Mouse (Mus musculus): ENCODE results near the gene Gm14409.
"Not testable (repeated sequence)": the region's sequence is repeated elsewhere in the genome, so short reads cannot be mapped to it uniquely, and the experiment has no call there.

Gm14409 gene
- long read RNA-seq, experiment 1, partial matches to known transcripts = 0 of 1 reads
- long read RNA-seq, experiment 1, other reads (novel, unspliced or antisense) = 1 of 1 reads
- long read RNA-seq, experiment 2 = 0 reads

GRCm38 (mm10) chr2:177266936-177267335, at the start of gene Gm14409:
Gene Gm14409, minus strand, starts transcription at chr2:177267036.
- intact Hi-C loops (cut with DNase I) = not testable (repeated sequence)

GRCm38 (mm10) chr2:177309627-177310026, 42.8 kb upstream of the Gm14409 start:
- intact Hi-C loops (cut with DNase I) = not testable (repeated sequence)

GRCm38 (mm10) chr2:177304980-177305379, 38.1 kb upstream of the Gm14409 start:
- intact Hi-C loops (cut with DNase I) = not testable (repeated sequence)

GRCm38 (mm10) chr2:177283701-177284100, 16.9 kb upstream of the Gm14409 start:
- intact Hi-C loops (cut with DNase I) = not testable (repeated sequence)

- intact Hi-C loops (cut with DNase I) = not testable (repeated sequence)
Measured at GRCm38 (mm10) chr2:177277754-177278153, 10.9 kb upstream of the Gm14409 start.

- intact Hi-C loops (cut with DNase I) = not testable (repeated sequence)
Measured at GRCm38 (mm10) chr2:177272237-177272636, 5.4 kb upstream of the Gm14409 start.

GRCm38 (mm10) chr2:177247449-177247848, 19.4 kb downstream of the Gm14409 start:
- intact Hi-C loops (cut with DNase I) = loop anchor here (5.0 kb wide), 1 partner anchor 590 kb away; no protein-coding TSS in a partner anchor

GRCm38 (mm10) chr2:177230461-177230860, 36.4 kb downstream of the Gm14409 start:
- intact Hi-C loops (cut with DNase I) = not testable (repeated sequence)
